Mouse (Mus musculus) CH12.LX (cell line): ENCODE results near the gene Gm9049. TPM values are rescaled to one million over a fixed set of nuclear protein-coding genes. Genes with fewer than 3 reads are reported as not detected.
"Not testable (repeated sequence)": the region's sequence is repeated elsewhere in the genome, so short reads cannot be mapped to it uniquely, and the experiment has no call there.

Source experiments
- DNase-seq: peaks from one replicate; pipeline ENCODE4 v3.0.0-alpha.2; 2013; ENCODE audit errors: extremely low read depth
- H3K27ac ChIP-seq: 2 replicates; pipeline ENCODE4 v1.5.1; 2012; ENCODE audit warnings: low read depth, mild to moderate bottlenecking, control low read depth, moderate library complexity; ENCODE audit not compliant: insufficient read depth
- H3K27me3 ChIP-seq: replicated peaks from 2 replicates; pipeline ENCODE3; 2012; ENCODE audit warnings: inconsistent platforms
- H3K36me3 ChIP-seq, 2 experiments: replicated peaks in 1 of 2; 2 replicates each; pipeline versions ENCODE3 to v1.6.1; 2012; ENCODE audit warnings: inconsistent platforms in 1 of 2, low read length in 1 of 2, mild to moderate bottlenecking in 1 of 2, mixed read lengths in 1 of 2, moderate library complexity in 1 of 2; ENCODE audit not compliant: control insufficient read depth in 1 of 2, insufficient read depth in 1 of 2
- H3K4me1 ChIP-seq, 2 experiments: 2 replicates each; pipeline ENCODE4 v1.6.1; 2012; ENCODE audit warnings: inconsistent platforms in 1 of 2, moderate library complexity in 1 of 2; ENCODE audit not compliant: insufficient read depth in 2 of 2, control insufficient read depth in 1 of 2
- H3K4me2 ChIP-seq: 2 replicates; pipeline ENCODE4 v1.6.1; 2012; ENCODE audit warnings: low read depth, mild to moderate bottlenecking, control low read depth; ENCODE audit not compliant: poor library complexity, insufficient read depth, severe bottlenecking
- H3K4me3 ChIP-seq, 3 experiments: fragments of 150-350 bp in 1 of 3; sonication (generic) in 1 of 3; replicated peaks in 1 of 3; 2 replicates each; pipeline versions ENCODE3 to v1.5.1; 2011 to 2012; ENCODE audit warnings: low read depth in 2 of 3, low read length in 2 of 3, mild to moderate bottlenecking in 2 of 3, moderate library complexity in 2 of 3, control low read depth in 1 of 3, improper control_type of control experiment in 1 of 3, inconsistent platforms in 1 of 3, mixed read lengths in 1 of 3; ENCODE audit not compliant: poor library complexity in 1 of 3
- H3K79me2 ChIP-seq: replicated peaks from 2 replicates; pipeline ENCODE4 v1.6.1; 2012; ENCODE audit warnings: mild to moderate bottlenecking, moderate library complexity; ENCODE audit not compliant: control insufficient read depth, poor library complexity, insufficient read depth, severe bottlenecking; ENCODE audit errors: extremely low read depth
- H3K9ac ChIP-seq: 2 replicates; pipeline ENCODE4 v1.6.1; 2012; ENCODE audit warnings: low read depth, mild to moderate bottlenecking, control low read depth, moderate library complexity; ENCODE audit not compliant: insufficient read depth
- H3K9me3 ChIP-seq: replicated peaks from 2 replicates; pipeline ENCODE3; 2012; ENCODE audit warnings: low read length, inconsistent platforms, mixed read lengths
- CHD1 ChIP-seq: IDR thresholded peaks from 2 replicates; pipeline ENCODE4 v1.6.1; 2012; ENCODE audit warnings: low read depth, low read length, improper control_type of control experiment, inconsistent platforms
- CHD2 ChIP-seq: IDR thresholded peaks from 2 replicates; pipeline ENCODE4 v1.6.1; 2011; ENCODE audit warnings: low read length, improper control_type of control experiment
- CTCF ChIP-seq, 2 experiments: IDR thresholded peaks in 1 of 2; conservative IDR thresholded peaks in 1 of 2; 2 replicates each; pipeline ENCODE4 v1.5.1; 2011 to 2012; ENCODE audit warnings: low read depth in 2 of 2, low read length in 2 of 2, improper control_type of control experiment in 1 of 2, inconsistent platforms in 1 of 2, mild to moderate bottlenecking in 1 of 2, moderate library complexity in 1 of 2
- ELF1 ChIP-seq: IDR thresholded peaks from 2 replicates; pipeline ENCODE4 v1.6.1; 2014; ENCODE audit warnings: low read depth, mild to moderate bottlenecking, inconsistent platforms, low read length, improper control_type of control experiment
- EP300 ChIP-seq: IDR thresholded peaks from 2 replicates; pipeline ENCODE4 v1.6.1; 2011; ENCODE audit warnings: low read length, improper control_type of control experiment
- ETS1 ChIP-seq: conservative IDR thresholded peaks from 2 replicates; pipeline ENCODE4 v1.6.1; 2012; ENCODE audit warnings: low read depth, mild to moderate bottlenecking, inconsistent platforms, low read length, improper control_type of control experiment, moderate library complexity
- IRF4 ChIP-seq: IDR thresholded peaks from 2 replicates; pipeline ENCODE4 v1.6.1; 2014; ENCODE audit warnings: low read depth, mild to moderate bottlenecking, inconsistent platforms, low read length, improper control_type of control experiment
- JUN ChIP-seq: IDR thresholded peaks from 2 replicates; pipeline ENCODE4 v1.6.1; 2011; ENCODE audit warnings: low read depth, mild to moderate bottlenecking, low read length, improper control_type of control experiment, moderate library complexity; ENCODE audit not compliant: insufficient read depth
- MAX ChIP-seq: IDR thresholded peaks from 2 replicates; pipeline ENCODE4 v1.6.1; 2011; ENCODE audit warnings: low read length, improper control_type of control experiment
- MEF2A ChIP-seq: IDR thresholded peaks from 2 replicates; pipeline ENCODE4 v1.6.1; 2014; ENCODE audit warnings: low read depth, mild to moderate bottlenecking, inconsistent platforms, low read length, improper control_type of control experiment, borderline replicate concordance
- MYC ChIP-seq: IDR thresholded peaks from 2 replicates; pipeline ENCODE4 v1.6.1; 2011; ENCODE audit warnings: low read depth, mild to moderate bottlenecking, improper control_type of control experiment, low read length
- NELFE ChIP-seq: IDR thresholded peaks from 2 replicates; pipeline ENCODE4 v1.6.1; 2011; ENCODE audit warnings: low read depth, low read length, improper control_type of control experiment
- PAX5 ChIP-seq: IDR thresholded peaks from 2 replicates; pipeline ENCODE4 v1.6.1; 2012; ENCODE audit warnings: low read length, inconsistent platforms, mixed read lengths
- POLR2AphosphoS2 ChIP-seq: IDR thresholded peaks from 2 replicates; pipeline ENCODE4 v1.6.1; 2011; ENCODE audit warnings: low read depth, low read length, improper control_type of control experiment
- RAD21 ChIP-seq: IDR thresholded peaks from 2 replicates; pipeline ENCODE4 v1.6.1; 2011; ENCODE audit warnings: low read depth, mild to moderate bottlenecking, low read length, improper control_type of control experiment, moderate library complexity
- SMC3 ChIP-seq: IDR thresholded peaks from 2 replicates; pipeline ENCODE4 v1.6.1; 2011; ENCODE audit warnings: low read depth, low read length, improper control_type of control experiment
- TBP ChIP-seq: conservative IDR thresholded peaks from 2 replicates; pipeline ENCODE4 v1.6.1; 2011; ENCODE audit warnings: low read depth, low read length, improper control_type of control experiment
- TCF12 ChIP-seq: IDR thresholded peaks from 2 replicates; pipeline ENCODE4 v1.6.1; 2014; ENCODE audit warnings: low read depth, mild to moderate bottlenecking, inconsistent platforms, low read length, improper control_type of control experiment
- USF1 ChIP-seq: IDR thresholded peaks from 2 replicates; pipeline ENCODE4 v1.6.1; 2014; ENCODE audit warnings: low read depth, mild to moderate bottlenecking, inconsistent platforms, low read length, improper control_type of control experiment
- USF2 ChIP-seq: conservative IDR thresholded peaks from 2 replicates; pipeline ENCODE4 v1.6.1; 2011; ENCODE audit warnings: low read depth, low read length, improper control_type of control experiment
- ZC3H11A ChIP-seq: IDR thresholded peaks from 2 replicates; pipeline ENCODE4 v1.6.1; 2012; ENCODE audit warnings: low read depth, mild to moderate bottlenecking, inconsistent platforms, low read length, improper control_type of control experiment
- ZMIZ1 ChIP-seq: IDR thresholded peaks from 2 replicates; pipeline ENCODE4 v1.6.1; 2012; ENCODE audit warnings: low read depth, mild to moderate bottlenecking, inconsistent platforms, low read length, improper control_type of control experiment
- ZNF384 ChIP-seq: IDR thresholded peaks from 2 replicates; pipeline ENCODE4 v1.6.1; 2012; ENCODE audit warnings: low read depth, low read length, improper control_type of control experiment, inconsistent platforms
- dilution Hi-C: fragments of 300-500 bp; cut with MboI; formaldehyde crosslinking; loops from 2 replicates; pipeline ENCODE4 v1.14.3; 2020; ENCODE audit warnings: low sequenced_read_pairs; ENCODE audit not compliant: extremely low pct_unique_long_range_greater_than_20kb, extremely low pct_ligation_motif_present
- in situ Hi-C: fragments of 300-500 bp; cut with MboI; formaldehyde crosslinking; loops from 3 replicates; pipeline ENCODE4 v1.14.3; 2019; ENCODE audit warnings: low sequenced_read_pairs, low pct_ligation_motif_present, low pct_unique_long_range_greater_than_20kb, mixed read lengths
- polyA plus RNA-seq: library from polyadenylated mRNA; unstranded; fragments of >175 nt; gene quantifications from 2 replicates; pipeline ENCODE4 v1.2.1, GENCODE M21; 2012; ENCODE audit warnings: low read depth; ENCODE audit not compliant: insufficient read length
- total RNA-seq, 2 experiments: library from RNA; depleted of rRNA; stranded (reverse); fragments of 300-350 nt in 1 of 2; fragments of >200 nt in 1 of 2; gene quantifications; 2 replicates each; pipeline ENCODE4 v1.2.3; 2012 to 2014

Gene Gm9049
- total RNA-seq (2012; rRNA removed) (0.08 and 0.13 TPM in 2 replicates), total RNA-seq (2014; rRNA removed) (0.27 and 0.34 TPM in 2 replicates), polyA plus RNA-seq (not detected in 2 replicates)

- H3K36me3 ChIP-seq, H3K9me3 ChIP-seq, DNase-seq, H3K4me3 ChIP-seq, dilution Hi-C loops, H3K4me2 ChIP-seq, H3K27me3 ChIP-seq, H3K79me2 ChIP-seq, H3K9ac ChIP-seq, H3K4me1 ChIP-seq, H3K27ac ChIP-seq: not testable (repeated sequence)
- in situ Hi-C loops: loop anchor here (25.0 kb wide), 1 partner anchor 192 kb away; no protein-coding TSS in a partner anchor
Measured at GRCm38 (mm10) chr10:118354005-118354404, at the start of gene Gm9049. Gm9049 (minus strand) TSS chr10:118354105.

DNA sequence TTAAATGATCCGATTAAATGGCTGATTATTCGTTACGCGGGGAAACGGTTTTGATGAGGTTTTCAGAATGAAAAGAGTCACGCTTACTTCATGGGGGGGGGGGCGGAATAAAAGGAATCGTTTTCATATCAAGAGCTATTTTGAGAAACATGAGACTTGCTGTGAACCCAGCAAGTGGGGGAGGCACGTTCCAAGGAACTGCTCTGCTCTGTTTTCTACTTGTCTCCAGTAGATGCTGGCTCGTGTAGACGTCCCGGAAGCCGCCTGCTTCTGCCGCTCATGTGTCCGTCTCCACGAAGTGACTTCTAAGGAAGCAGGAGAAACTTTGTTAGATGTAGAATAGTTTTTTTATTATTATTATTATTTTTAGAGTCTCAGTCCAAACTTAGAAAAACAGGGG is 46.0 kb upstream of the Gm9049 start:
- TF ChIP-seq USF1 (no peak), NELFE (no peak), EP300 (no peak), USF2 (no peak), ZMIZ1 (no peak), MEF2A (no peak), MYC (no peak), PAX5 (no peak), TBP (no peak), TCF12 (no peak), SMC3 (no peak)
- no peaks in the 10 kb centered on the region for H3K9me3 ChIP-seq
- H3K4me3 ChIP-seq: no peak overlapping the region
- no peaks in the 10 kb centered on the region for H3K27me3 ChIP-seq
- no peak overlapping the region for H3K27ac ChIP-seq
- dilution Hi-C loops (no loop called here), in situ Hi-C loops (no loop called here)
- peaks cover 0 to 6% of the 10 kb centered on the region in 2 experiments; a peak in 1 of 4 replicates for H3K4me1 ChIP-seq
- H3K79me2 ChIP-seq: no peaks in the 10 kb centered on the region
- DNase-seq: no peak
- H3K4me2 ChIP-seq: no peak overlapping the region
- H3K9ac ChIP-seq: no peak overlapping the region
- no peaks in the 10 kb centered on the region for H3K36me3 ChIP-seq

- peak; percentile 87 for DNase-seq
- H3K79me2 ChIP-seq: no peaks in the 10 kb centered on the region
- dilution Hi-C loops: no loop called here
- H3K27ac ChIP-seq: no peak overlapping the region
- no peak for TF ChIP-seq TBP
- no peak for TF ChIP-seq JUN
- peak; percentile 64 for TF ChIP-seq ZNF384
- peak; percentile 33; the same call in 1 of the 2 replicates for TF ChIP-seq IRF4
- peak; percentile 61 for TF ChIP-seq ZC3H11A
- no peak for TF ChIP-seq ETS1
- no peak for TF ChIP-seq PAX5
- TF ChIP-seq ZMIZ1: no peak
- TF ChIP-seq CTCF (conservative IDR thresholded peaks at IDR 0.05 in 1 of 2, IDR thresholded peaks at IDR 0.05 in 1 of 2; ENCODE audit: low read depth in 2 of 2, low read length in 2 of 2): peak; percentile 87 to 99
- TF ChIP-seq EP300: no peak
- TF ChIP-seq CHD2: no peak
- peak; percentile 98 for TF ChIP-seq SMC3
- TF ChIP-seq CHD1: no peak
- no peak for TF ChIP-seq ELF1
- no peak for TF ChIP-seq MAX
- peak; percentile 48; the same call in 1 of the 2 replicates for TF ChIP-seq NELFE
- no peak for TF ChIP-seq POLR2AphosphoS2
- peak; percentile 96 for TF ChIP-seq RAD21
- TF ChIP-seq USF2: no peak
- H3K4me3 ChIP-seq: no peak overlapping the region
- no peaks in the 10 kb centered on the region for H3K4me1 ChIP-seq
- peaks cover 4% of the 10 kb centered on the region for H3K9me3 ChIP-seq
- no peaks in the 10 kb centered on the region for H3K36me3 ChIP-seq
- H3K27me3 ChIP-seq: no peaks in the 10 kb centered on the region
- H3K4me2 ChIP-seq: peak overlapping the region; percentile 82
- in situ Hi-C loops: loop anchor here (25.0 kb wide), 1 partner anchor 208 kb away; no protein-coding TSS in a partner anchor
- H3K9ac ChIP-seq: no peak overlapping the region
Measured at GRCm38 (mm10) chr10:118370443-118370842, 16.5 kb upstream of the Gm9049 start.
